Mouse (Mus musculus): Measurements from ENCODE around the gene Vmn2r87. TPM values are rescaled to one million over a fixed set of nuclear protein-coding genes. Genes with fewer than 3 reads are reported as not detected.

Gene Vmn2r87
- polyA plus RNA-seq, 1 experiment from 2014 or later, result not detected

Other genes with a start within 250 kb of the Vmn2r87 start
- gene Neurod4, start 217.2 kb downstream of the Vmn2r87 start, polyA plus RNA-seq (2016; fragmentation: Nextera tagmentation; extraction: Ambion mirVana), result 7.8 and 8.6 TPM in 2 replicates
- gene Tespa1, start 174.5 kb downstream of the Vmn2r87 start, polyA plus RNA-seq (2016; fragmentation: Nextera tagmentation; extraction: Ambion mirVana), result 0.31 TPM in 1 of 2 replicates, not detected in the other
- gene Vmn2r84, start 103.1 kb downstream of the Vmn2r87 start, polyA plus RNA-seq (2016; fragmentation: Nextera tagmentation; extraction: Ambion mirVana), result not detected in 2 replicates
- not detected in 2 replicates for gene Vmn2r85, start 67.7 kb downstream of the Vmn2r87 start, polyA plus RNA-seq (2016; fragmentation: Nextera tagmentation; extraction: Ambion mirVana)
- 0.03 TPM in 1 of 2 replicates, not detected in the other for gene Vmn2r86, start 41.3 kb downstream of the Vmn2r87 start, polyA plus RNA-seq (2016; fragmentation: Nextera tagmentation; extraction: Ambion mirVana)

Data from hindbrain, embryonic 12.5 days (tissue).